Mouse (Mus musculus) gastrocnemius, postnatal 10 days (tissue): ENCODE measurements around the gene Scfd2. TPM values are rescaled to one million over a fixed set of nuclear protein-coding genes. Genes with fewer than 3 reads are reported as not detected.

Experiments
- DNase-seq: peaks from one replicate; pipeline ENCODE4 v3.0.0; 2021; ENCODE audit warnings: mixed read lengths
- total RNA-seq, 2 experiments: library from RNA; stranded (reverse); gene quantifications; 2 replicates each; pipeline ENCODE4 v1.2.3; 2021

The Scfd2 gene
- total RNA-seq, 2 experiments from 2014 or later = 10.2 to 12.8 TPM

DNA sequence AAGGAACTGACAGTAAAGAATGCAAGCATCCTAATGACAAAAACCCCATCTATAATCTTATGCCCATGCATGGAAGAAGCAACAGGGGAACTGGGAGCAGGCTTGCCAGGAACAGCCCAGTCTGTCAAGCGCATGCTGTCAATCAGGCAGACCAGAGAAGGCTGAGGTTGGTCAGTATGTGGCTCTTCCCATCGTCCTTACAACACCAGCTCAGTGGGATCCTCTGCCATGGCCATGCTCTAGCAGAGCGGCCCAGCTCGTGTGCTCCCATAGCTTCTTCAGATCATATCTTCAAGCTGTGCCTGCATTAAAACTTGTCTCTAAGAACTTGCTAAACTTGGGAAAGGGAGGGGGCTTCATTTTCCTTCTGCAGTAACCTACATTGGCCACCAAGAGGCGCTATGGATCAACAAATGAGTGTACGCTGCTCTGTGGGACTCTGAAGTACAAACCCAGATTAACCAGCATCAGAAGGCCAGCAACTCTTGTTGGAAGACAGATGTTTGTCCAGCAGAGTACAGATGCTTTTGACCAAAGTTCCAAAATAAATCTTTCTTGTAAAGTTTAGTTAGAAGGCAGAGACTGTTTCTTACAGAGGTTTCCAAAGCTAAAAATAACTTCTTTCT, 220.2 kb downstream of the Scfd2 start:
- peak; percentile 44 for DNase-seq

DNA sequence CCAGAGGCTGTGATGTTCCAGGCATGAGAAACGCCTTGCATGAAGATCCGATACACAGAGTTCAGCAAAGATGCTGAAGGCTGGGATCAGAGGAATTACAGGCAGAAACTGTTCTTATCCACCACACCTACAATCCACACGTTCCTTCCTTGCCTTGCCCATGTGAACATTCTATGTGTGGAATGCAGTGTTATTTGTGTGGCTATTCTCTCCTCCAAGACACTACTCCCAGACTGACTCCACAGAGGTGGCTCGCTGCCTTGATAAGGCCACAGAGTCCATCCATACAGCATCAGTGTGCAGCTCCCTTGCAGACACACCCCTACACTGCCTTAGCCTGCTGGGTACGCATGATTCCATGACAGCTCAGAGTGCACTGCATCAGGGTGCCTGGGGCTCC, 221.5 kb downstream of the Scfd2 start:
- no peak for DNase-seq

DNA sequence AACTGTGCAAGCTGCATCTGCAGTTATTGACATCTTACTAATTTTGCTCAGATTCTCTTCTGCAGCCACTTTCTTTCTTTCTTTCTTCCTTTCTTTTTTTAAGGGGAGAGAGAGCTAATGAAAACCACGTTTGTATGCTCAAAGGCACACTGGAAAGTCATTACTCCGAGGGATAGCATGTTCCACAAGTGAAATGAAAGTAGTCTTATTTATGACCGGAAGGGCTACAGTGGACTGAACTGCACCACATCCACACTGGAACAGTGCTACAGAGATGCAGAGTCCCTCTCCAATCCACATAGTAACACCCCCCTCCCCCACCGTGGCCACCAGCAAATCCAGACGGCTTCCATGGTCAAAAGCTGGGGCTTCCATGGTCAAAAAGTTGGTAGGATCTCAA, 224.3 kb downstream of the Scfd2 start:
- no peak for DNase-seq

DNA sequence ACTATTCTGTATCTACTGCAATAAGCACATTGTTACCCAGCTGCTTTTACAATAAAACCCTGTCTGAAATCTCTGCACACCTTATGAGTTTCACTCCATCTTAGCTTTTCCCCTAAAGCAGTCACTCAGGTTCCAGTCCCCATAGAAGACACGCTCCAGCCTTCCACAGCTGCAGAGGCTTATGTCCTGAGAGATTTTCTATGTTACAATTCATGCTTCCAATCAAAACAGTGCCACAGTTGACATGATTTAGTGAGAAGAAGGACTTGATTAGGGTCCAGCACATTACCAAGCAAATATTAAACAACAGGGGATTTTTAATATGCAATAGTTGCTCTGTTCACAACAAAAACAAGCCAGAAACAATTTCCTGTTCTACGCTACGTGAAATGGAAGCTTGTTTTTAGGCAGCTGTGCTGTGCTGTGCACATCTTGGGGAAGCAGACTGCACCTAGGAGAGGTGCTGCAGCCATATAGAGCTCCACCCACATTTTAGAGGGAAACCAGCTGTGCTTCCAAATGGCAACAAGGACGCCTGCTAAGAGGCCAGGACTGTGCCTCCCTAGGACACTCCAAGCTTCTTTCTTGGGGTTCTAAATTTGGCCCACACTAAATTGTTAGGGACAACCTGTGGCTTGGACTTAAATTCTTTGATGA, 225.9 kb downstream of the Scfd2 start:
- no peak for DNase-seq

DNA sequence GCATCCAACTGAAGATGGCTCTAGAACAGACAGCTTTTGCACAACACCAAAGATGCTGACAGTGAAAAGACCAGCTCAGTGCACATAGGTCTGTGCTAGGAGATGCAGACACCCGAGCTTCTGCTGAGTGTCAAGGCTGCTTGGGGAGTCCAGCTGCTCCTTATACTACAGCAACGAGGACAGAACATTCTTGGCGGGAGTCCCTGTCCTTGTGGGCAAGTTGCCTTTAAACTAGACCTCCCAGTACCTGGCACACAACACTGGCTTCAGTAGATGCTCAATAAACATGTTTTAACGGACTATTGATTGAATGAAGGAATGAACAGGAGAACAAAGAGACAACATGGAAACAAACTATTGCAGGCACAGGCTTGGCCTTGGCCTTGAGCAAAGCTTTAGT, 226.8 kb downstream of the Scfd2 start:
- DNase-seq = peak; percentile 56

DNA sequence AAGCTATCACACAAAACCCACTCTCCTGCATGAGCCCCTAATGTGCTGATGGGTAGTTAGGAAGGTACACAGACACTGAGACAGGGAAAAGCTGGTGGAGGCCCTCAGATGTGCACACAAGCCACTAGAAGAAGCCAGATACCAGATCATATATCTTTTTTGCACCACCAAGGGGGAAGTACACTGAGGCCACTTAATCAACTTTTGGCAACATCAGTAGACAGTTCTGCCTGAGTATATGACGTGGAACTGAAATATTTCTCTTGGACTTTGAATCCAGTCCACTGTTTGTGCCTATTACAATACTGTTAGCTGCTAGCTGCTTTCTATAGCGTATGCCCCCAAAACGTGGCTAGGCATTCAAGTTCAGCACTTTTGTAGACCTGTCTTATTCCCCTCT, 229.2 kb downstream of the Scfd2 start:
- no peak for DNase-seq

DNA sequence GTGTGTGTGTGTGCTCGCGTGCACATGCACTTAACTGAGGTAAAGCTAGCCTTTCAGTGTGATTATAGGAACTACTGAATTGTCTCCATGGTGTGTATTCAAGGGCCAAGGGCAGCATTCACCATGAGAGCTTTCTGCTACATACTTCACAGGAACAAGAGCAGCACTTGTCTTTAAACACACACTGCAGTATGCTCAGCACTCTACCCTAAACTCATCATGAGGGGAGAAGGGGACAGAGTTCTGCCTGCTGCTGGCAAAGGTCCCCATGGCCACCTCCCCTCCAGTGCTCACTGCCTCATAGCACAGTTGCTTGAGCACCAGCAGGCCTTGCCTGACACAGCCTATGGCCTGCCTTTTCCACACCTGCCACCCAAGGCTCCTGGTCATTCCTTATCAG, 230.1 kb downstream of the Scfd2 start:
- DNase-seq = no peak

DNA sequence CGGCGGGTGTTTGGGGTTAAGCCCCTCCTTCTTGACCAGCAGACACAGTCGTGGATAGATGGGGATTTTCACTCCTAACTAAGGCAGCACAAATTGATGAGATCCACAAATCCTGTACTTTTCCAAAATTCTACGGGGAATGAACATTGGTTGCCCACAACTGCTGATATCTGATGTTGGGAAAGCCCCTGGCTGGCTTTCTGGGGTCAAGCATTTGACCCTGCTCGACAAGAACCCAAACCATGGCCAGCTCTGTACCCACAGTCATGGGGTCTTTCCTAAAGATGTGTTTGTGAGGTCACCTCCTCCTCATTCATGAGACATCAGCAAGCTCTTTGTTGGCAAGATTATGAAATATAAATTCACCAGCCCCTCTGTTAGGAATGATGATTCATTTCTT, 230.6 kb downstream of the Scfd2 start:
- DNase-seq = no peak

DNA sequence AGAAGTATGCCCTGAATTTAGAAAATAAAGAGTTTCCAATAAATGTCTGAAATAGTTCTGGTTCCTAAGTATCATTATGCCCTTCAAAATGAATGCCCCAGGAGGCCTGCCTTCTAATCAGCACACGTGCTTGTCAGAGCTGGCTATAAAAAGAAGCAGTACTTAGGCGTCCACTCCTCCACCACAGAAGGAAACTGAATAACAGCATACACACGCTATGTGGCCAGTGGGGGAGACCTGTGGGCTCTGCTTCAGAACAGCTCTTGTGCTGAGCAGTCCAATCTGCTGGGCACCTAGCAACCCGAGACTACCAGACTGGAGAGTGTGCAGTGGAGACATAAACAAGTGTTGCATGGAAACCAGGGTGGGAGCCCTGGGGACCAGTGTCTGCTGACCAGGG, 231.4 kb downstream of the Scfd2 start:
- no peak for DNase-seq

DNA sequence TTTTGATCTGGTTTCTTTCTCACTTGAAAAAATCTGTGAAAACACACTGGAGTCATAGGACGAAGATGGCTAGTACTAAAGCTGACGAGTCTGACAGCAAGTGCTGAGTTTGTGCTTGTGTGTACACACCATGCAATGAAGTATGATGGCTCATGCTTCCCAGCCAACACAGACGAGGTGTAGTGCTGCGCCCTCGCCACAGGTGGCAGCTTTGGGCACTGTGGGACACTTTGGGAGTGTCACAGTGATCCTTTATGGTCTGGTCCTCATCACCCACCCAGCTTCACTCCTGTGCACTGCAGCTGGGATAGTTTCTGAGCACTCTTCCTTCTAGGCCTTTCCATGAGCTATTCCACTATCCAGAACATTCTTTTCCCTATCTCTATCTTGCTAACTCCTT, 234.4 kb downstream of the Scfd2 start:
- DNase-seq = no peak

DNA sequence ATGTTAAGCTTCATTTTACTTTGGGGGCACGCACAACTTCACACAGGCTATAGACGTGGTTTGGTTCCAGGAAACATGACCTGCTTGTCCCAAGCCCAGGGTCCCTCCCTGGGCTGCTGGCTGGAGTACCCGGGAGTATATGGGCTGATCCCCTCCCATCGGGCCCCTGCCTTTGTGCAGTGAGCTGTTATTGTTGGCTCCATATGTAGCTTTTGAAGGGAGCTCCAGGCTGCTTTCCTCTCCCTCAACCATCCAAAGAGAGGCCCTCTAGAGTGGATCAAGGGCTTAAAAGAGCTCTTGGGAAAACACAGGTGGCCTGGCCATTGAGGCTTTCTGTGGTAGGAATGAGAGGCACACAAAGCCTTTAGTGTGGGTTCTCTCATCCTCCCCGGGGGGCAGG, 235.5 kb downstream of the Scfd2 start:
- no peak for DNase-seq

DNA sequence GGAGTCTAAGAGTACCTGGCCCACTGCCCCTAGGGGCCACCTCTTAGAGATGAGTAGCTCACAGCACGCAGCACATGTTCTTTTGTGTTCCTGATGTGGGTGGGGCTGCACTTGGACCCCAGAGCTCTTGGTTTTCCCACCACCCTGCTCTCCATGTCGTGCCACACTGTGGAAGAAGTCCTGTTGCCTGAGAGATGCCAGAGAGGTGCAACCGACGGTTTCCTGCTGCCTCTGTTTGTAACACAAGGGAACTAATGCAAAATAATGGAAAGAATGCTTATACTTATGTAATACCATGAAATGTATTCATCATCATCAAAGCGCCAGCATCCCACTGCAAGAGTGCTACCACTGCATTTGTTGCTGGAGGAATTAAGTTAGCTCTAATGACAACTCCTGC, 238.0 kb downstream of the Scfd2 start:
- DNase-seq = no peak

DNA sequence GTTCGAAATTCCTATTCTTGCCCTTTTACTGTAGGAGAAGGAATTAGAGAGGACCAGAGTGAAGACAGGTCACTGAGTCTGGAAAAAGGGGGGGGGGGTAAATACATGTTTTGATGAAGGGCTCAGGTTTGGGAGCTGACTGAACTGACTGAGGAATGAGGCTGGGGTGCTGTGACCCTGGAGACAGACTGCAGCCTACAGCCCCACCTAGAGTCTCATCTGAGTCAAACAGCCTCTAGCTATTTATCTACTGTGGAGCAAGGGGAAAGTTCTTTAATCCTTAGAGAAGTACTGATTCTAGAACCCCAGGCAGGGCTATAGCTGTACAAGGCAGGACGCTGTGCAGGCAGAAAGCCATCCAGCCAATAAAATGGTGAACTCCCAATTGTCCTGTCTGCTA, 239.5 kb downstream of the Scfd2 start:
- DNase-seq = no peak

DNA sequence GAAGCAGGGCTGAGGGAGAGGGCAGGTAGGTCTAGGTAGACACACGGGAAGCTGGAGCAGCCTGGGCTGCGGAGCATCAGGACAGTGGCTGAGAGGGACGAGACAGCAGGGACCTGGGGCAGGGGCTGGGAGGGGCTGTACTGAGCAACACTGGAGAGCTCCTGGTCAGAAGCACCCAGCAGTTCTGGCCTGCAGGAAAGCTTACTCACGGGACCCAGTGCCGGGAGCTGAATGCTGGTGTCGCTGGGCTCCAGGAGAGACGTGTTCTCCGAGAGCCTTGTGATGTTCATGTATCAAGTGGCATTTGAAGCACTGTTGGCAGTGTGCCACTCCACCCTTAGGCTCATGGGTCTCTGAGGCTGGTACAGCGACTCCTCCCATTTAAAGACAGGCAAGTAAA, 240.0 kb downstream of the Scfd2 start:
- no peak for DNase-seq

DNA sequence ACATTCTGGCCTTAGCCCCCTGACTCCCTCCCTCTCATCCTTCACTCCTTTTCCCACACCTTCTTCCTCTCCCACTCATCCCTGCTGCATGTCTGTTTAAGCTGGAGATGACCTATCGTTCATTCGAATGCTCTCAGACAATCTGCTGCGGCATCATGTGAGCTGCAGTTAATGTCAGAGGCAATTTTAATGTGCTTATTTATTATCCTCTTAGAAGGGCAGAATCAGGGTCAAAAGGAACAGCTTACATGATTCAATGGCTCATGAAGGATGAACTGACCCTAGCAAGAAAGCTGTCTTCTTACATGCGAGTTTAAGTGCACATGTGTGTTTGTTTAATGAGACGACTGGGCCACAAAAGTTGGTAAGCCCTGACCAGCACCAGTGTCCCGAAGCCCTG, 241.6 kb downstream of the Scfd2 start:
- no peak for DNase-seq

DNA sequence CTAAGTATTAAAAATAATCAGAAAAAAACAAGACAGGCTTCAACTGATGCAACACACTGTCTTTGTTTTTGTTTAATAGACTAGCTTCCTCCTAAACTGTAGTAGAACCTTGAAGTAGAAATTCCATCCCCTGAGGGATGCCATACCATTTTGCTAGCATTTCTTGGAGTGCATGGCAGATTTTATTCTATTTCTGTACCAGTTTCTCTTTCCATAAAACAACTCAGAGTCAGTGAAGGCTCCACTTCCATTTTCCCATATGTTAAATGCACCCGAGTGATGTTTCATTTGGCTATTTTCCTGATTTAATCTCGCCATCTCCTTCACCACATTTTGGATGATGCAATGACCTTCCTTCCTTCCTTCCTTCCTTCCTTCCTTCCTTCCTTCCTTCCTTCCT, 243.4 kb downstream of the Scfd2 start:
- no peak for DNase-seq

DNA sequence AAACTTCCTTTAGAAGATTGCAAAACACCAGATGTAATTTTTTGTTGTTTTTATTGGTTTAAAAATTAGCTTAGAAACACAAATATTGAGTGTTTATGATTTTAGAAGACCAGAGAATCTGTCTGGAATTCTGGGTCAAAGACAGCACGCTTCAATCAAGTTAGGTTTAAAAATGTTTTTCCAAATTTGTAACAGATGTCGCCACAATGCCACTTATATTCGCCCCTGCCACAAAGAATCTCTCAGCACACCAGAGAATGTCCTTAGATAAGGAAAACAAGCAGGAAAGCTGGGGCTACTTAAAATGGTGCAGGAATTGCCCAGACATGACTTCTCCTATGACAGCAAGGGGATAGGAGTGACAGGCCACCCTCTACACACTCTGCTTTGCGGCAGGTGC, 245.3 kb downstream of the Scfd2 start:
- DNase-seq = no peak

DNA sequence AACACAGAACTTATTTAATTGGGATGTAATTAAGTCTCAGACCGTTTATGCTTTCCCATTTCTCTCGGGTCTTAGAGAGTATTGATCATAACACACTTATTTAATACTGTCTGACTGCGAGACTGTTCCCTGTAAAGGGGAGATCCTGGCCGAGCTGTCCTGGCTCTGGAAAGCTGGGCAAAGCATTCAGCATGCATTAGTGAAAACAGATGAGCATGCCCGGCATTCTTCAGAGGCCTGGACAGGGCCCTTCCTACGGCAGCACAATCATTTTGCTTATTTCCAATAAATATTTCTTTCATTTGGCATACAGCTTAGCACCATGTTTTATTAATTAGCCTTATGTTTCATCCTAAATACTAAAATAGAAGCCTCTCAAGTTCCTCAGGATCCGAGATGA, 245.8 kb downstream of the Scfd2 start:
- DNase-seq = no peak

DNA sequence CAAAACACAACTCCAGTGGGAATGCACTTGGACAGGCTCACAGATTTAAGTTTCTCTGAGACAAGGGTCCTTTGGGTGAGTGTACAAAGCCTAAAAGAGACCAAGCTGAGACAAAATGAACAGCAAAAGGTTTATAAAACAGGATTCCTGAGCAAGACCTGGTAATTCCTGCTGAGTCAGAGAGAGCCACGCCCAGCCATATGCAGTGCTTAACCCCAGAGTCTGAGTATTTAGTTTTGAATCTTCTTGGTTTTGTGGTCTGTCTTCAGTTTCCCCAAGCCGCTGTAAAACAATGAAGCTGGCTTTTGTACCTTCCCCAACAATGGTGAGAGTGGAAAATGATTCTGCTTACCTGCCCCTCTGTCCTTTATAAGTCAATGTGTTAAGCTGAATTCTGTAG, 246.3 kb downstream of the Scfd2 start:
- no peak for DNase-seq

DNA sequence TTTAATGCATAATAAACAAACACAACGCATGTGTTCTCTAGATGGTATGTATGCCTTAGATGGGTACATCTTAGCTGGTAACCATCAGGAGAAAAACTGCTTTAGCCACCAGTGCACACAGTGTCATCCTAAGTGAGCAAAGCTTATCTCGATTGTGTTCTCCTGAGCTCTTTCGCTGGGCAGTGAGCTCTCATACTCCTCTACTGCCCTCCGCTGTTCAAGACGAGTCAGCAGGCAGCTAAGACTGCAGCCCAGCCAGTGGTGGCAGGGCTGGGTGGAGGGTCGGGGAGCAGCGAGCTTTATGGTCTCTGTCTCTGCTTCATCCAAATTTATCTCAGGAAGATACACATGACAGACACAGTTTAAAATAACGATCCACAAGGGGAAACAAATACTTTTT, 248.0 kb downstream of the Scfd2 start:
- DNase-seq = peak; percentile 29

DNA sequence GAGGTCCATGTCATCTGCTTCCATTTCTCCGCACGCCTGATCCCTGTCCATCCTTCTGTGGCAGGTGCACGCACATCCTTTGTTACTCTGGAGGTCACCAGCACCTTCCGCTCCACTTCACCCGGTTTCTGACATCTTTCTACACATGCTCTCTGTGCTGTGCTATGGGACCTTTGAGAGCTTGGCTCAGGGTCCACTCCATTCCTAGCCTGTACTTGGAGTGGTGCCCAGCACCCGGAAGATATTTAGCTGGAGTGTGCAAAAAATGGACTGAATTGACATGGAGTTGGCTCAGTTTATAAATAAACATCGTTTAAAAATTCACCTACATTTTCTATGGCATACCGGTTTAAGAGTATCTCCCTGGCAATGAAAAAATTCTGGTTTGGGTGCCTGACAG, 250.1 kb downstream of the Scfd2 start:
- DNase-seq = no peak

DNA sequence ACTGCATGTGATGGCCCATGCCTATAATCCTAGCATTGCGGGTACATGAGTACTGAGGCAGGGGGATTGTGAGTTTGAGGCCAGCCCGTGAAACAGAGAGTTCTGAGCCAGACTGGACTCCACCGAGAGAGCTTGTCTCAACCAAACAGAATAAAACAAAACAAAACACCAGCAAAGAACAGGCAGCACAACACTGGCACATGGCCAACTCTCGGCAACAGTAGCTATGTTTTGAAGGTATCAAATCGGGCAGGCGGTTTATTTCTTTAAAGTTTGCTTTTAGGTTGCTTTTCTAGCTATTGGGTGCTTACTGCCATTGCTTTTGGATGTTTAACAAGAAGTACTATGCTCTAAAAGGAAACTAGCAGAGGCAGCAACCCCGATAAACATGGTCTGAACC, 251.9 kb downstream of the Scfd2 start:
- DNase-seq = no peak

DNA sequence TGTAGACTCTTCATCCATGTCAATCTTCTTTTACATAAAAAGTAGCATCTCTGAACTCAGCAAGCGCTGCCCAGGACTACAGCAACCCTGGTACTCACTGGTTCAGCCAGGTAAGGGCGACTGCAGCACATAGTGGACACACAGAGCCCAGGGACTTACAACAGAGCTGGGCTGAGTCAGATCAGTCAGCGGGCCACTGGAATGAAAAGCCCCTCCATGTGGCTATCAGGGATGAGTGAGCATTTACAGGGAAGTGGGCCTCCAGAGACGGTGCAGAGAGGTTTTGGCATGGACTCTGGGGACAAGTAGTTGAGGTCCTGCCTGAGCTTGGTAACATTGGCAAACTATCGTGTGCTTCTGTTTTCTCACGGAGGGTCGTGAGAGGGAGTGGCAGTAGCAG, 253.1 kb downstream of the Scfd2 start:
- no peak for DNase-seq

DNA sequence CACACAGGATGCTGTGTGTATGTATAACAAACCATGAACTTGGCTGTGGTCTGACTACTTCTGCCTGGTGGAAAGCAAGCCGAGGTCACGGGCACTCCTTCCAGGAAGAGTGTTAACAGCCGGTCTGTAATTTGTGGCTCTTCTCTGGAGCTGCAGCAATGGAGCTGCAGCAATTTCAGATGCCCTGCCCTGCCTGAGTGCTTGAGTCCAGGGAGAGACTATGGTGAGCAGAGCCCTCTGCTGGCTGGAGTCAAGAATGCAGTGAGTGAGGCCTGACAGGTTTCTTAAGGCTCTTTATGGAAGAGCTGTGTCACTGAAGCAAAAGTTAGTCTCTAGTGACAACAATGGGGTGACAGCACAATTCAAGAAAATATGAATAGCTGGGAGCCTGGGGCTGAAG, 253.8 kb downstream of the Scfd2 start:
- peak; percentile 90 for DNase-seq

DNA sequence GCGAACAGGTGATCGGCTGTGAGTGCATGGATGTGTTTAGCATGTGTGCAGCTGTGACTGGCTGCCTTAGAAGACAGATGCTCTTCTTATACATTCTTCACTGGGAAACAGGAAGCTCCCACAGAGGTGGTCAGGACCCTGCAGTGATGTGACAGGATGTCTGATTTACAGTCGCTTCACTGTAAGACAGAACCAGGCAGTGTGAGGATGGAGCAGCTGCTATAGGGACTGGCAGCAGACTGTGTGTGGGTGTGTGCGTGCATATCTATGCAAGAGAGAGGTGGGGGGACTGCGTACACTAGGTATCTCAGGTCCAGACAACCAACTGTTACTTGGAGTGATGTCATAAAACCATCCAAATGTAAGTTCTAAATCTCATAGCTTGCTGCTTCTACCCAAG, 254.3 kb downstream of the Scfd2 start:
- DNase-seq = no peak
